Mouse (Mus musculus): ENCODE data around the gene Ptf1a. TPM values are rescaled to one million over a fixed set of nuclear protein-coding genes. Genes with fewer than 3 reads are reported as not detected.

Ptf1a gene
- 0.51 and 0.77 TPM in 2 replicates for polyA plus RNA-seq (2014; fragmentation: Nextera tagmentation; extraction: Ambion mirVana)

GRCm38 (mm10) chr2:19444931-19445831, at the start of gene Ptf1a:
Ptf1a (plus strand) TSS chr2:19445663.
- DNase-seq (ENCODE audit: low spot score) (no peak), ATAC-seq (ENCODE audit: low FRiP score) (peak; percentile 65)
- H3K4me3 ChIP-seq (replicated peaks; ENCODE audit: low read length), result peak within 1 kb of the TSS; percentile 39
- 0 out of 2 replicates have a peak within 1 kb of the TSS, but pooled peaks have one; percentile 28 for H3K9ac ChIP-seq
- H3K27ac ChIP-seq, result no peak within 1 kb of the TSS
- H3K36me3 ChIP-seq (replicated peaks; ENCODE audit: control insufficient read depth, insufficient read depth), result no peaks in the 10 kb centered on the region
- WGBS, result under 1% methylated on average over 50 of the region's 53 CpGs
- peaks cover 19% of the 10 kb centered on the region for H3K4me1 ChIP-seq (replicated peaks; ENCODE audit: control insufficient read depth, insufficient read depth, low read length)
- no peaks in the 10 kb centered on the region for H3K9me3 ChIP-seq (ENCODE audit: control insufficient read depth, low read length)
- peaks cover 97% of the 10 kb centered on the region for H3K27me3 ChIP-seq (ENCODE audit: control insufficient read depth, insufficient read depth, low read length)
- peak within 1 kb of the TSS; percentile 69 for H3K4me2 ChIP-seq (replicated peaks)

DNA sequence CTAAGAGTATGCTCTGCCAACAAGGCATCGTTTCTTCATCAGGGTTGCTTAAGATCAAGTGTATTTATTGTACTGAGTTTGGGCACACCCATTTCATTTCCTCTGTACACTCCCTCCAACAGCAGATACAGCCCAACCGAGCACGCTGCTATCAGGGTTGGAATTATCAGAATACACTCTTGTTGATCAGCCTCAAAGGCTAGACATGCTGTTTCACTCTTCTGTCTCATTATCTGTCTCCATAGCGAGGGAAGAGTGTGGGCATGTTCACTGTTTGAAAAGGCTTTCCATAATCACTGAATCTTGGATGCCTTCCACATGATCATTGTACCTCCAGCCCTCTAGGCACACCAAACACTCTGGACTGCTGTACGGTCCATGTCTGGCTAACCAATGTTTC, 40.1 kb upstream of the Ptf1a start:
- Histone ChIP-seq H3K36me3 (replicated peaks; ENCODE audit: control insufficient read depth, insufficient read depth) (no peaks in the 10 kb centered on the region), H3K27me3 (ENCODE audit: control insufficient read depth, insufficient read depth, low read length) (no peaks in the 10 kb centered on the region), H3K4me1 (replicated peaks; ENCODE audit: control insufficient read depth, insufficient read depth, low read length) (no peaks in the 10 kb centered on the region), H3K4me3 (replicated peaks; ENCODE audit: low read length) (no peak overlapping the region), H3K9ac (no peak overlapping the region), H3K27ac (no peak overlapping the region), H3K9me3 (ENCODE audit: control insufficient read depth, low read length) (no peaks in the 10 kb centered on the region), H3K4me2 (replicated peaks) (no peak overlapping the region)
- DNase-seq (ENCODE audit: low spot score) (no peak), ATAC-seq (ENCODE audit: low FRiP score) (no peak)
- WGBS, result 80% methylated on average over 5 of the region's 5 CpGs

DNA sequence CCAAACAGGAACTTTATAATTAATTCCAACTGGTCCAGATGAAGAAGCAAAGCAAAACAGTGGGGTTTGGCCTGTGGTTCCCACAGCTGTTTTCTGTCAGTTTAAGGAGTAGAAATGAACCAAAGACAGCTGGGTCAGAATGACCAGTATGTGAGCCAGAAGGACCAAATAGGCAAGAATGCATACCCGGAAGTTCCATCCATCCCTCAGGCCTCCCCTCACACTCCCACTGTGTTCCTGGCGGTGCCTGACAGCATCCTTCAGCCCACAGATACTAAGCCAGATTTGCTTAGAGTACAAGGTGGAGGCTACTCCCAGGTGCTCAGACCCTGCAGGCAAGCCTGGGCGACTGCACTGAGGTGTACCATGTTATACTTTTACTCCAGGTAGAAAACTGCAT, 38.9 kb upstream of the Ptf1a start:
- 79% methylated on average over 3 of the region's 3 CpGs for WGBS
- no peak overlapping the region for H3K27ac ChIP-seq
- no peaks in the 10 kb centered on the region for H3K9me3 ChIP-seq (ENCODE audit: control insufficient read depth, low read length)
- no peak overlapping the region for H3K4me2 ChIP-seq (replicated peaks)
- no peaks in the 10 kb centered on the region for H3K36me3 ChIP-seq (replicated peaks; ENCODE audit: control insufficient read depth, insufficient read depth)
- H3K27me3 ChIP-seq (ENCODE audit: control insufficient read depth, insufficient read depth, low read length), result no peaks in the 10 kb centered on the region
- H3K4me3 ChIP-seq (replicated peaks; ENCODE audit: low read length), result no peak overlapping the region
- no peak for ATAC-seq (ENCODE audit: low FRiP score)
- H3K9ac ChIP-seq, result no peak overlapping the region
- no peak for DNase-seq (ENCODE audit: low spot score)
- H3K4me1 ChIP-seq (replicated peaks; ENCODE audit: control insufficient read depth, insufficient read depth, low read length), result no peaks in the 10 kb centered on the region

- Histone ChIP-seq H3K27ac (no peak overlapping the region), H3K4me1 (replicated peaks; ENCODE audit: control insufficient read depth, insufficient read depth, low read length) (no peaks in the 10 kb centered on the region), H3K4me2 (replicated peaks) (peak overlapping the region; percentile 62), H3K27me3 (ENCODE audit: control insufficient read depth, insufficient read depth, low read length) (0 out of 2 replicates have a peak, but pooled peaks cover 6% of the 10 kb centered on the region), H3K9me3 (ENCODE audit: control insufficient read depth, low read length) (no peaks in the 10 kb centered on the region), H3K36me3 (replicated peaks; ENCODE audit: control insufficient read depth, insufficient read depth) (no peaks in the 10 kb centered on the region), H3K4me3 (replicated peaks; ENCODE audit: low read length) (peak overlapping the region; percentile 23), H3K9ac (peak overlapping the region; percentile 30; the same call in 1 of the 2 replicates)
- DNase-seq (ENCODE audit: low spot score) (peak; percentile 84), ATAC-seq (ENCODE audit: low FRiP score) (peak; percentile 67; the same call in 1 of the 2 replicates)
- WGBS, result 20% methylated on average over 19 of the region's 19 CpGs
These were observed 31.1 kb upstream of the Ptf1a start for GRCm38 (mm10) chr2:19414222-19414965.

- ATAC-seq (ENCODE audit: low FRiP score), result peak; percentile 61; the same call in 1 of the 2 replicates
- Histone ChIP-seq H3K9ac (peak overlapping the region; percentile 30; the same call in 1 of the 2 replicates), H3K4me2 (replicated peaks) (peak overlapping the region; percentile 62), H3K4me3 (replicated peaks; ENCODE audit: low read length) (peak overlapping the region; percentile 23), H3K27me3 (ENCODE audit: control insufficient read depth, insufficient read depth, low read length) (0 out of 2 replicates have a peak, but pooled peaks cover 6% of the 10 kb centered on the region), H3K36me3 (replicated peaks; ENCODE audit: control insufficient read depth, insufficient read depth) (no peaks in the 10 kb centered on the region), H3K9me3 (ENCODE audit: control insufficient read depth, low read length) (no peaks in the 10 kb centered on the region), H3K4me1 (replicated peaks; ENCODE audit: control insufficient read depth, insufficient read depth, low read length) (no peaks in the 10 kb centered on the region), H3K27ac (no peak overlapping the region)
- DNase-seq (ENCODE audit: low spot score), result peak; percentile 98
- 3% methylated on average over 6 of the region's 6 CpGs for WGBS
These were observed 30.4 kb upstream of the Ptf1a start for GRCm38 (mm10) chr2:19415063-19415521.

DNA sequence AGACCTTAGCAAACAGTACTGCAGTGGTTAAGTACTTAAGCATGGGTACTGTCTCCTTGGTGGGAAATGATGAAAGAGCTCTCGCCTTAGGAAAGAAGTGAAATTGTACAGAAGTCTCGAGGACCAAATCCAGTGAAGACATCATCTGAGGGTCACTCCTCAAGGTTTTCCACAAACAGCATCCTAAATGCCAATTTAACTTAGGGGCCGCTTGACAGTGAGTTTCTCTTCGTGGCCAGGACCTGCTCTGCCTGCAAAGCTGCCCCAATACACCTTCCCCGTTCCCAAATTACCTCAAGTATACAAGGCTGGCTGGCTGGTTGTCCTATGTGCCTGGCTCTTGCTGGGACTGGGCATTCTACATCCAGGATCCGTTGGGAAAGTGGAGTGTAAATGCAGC, 29.4 kb upstream of the Ptf1a start:
- no peak overlapping the region for H3K4me3 ChIP-seq (replicated peaks; ENCODE audit: low read length)
- H3K27me3 ChIP-seq (ENCODE audit: control insufficient read depth, insufficient read depth, low read length), result 0 out of 2 replicates have a peak, but pooled peaks cover 7% of the 10 kb centered on the region
- ATAC-seq (ENCODE audit: low FRiP score) (no peak), DNase-seq (ENCODE audit: low spot score) (no peak)
- WGBS, result 77% methylated on average over 6 of the region's 6 CpGs
- H3K9me3 ChIP-seq (ENCODE audit: control insufficient read depth, low read length), result no peaks in the 10 kb centered on the region
- no peak overlapping the region for H3K9ac ChIP-seq
- no peak overlapping the region for H3K27ac ChIP-seq
- H3K4me1 ChIP-seq (replicated peaks; ENCODE audit: control insufficient read depth, insufficient read depth, low read length), result no peaks in the 10 kb centered on the region
- H3K4me2 ChIP-seq (replicated peaks), result no peak overlapping the region
- H3K36me3 ChIP-seq (replicated peaks; ENCODE audit: control insufficient read depth, insufficient read depth), result no peaks in the 10 kb centered on the region

- no peak for DNase-seq (ENCODE audit: low spot score)
- 64% methylated on average over 1 of the region's 1 CpGs for WGBS
These were observed 25.6 kb upstream of the Ptf1a start for GRCm38 (mm10) chr2:19419686-19420345.

DNA sequence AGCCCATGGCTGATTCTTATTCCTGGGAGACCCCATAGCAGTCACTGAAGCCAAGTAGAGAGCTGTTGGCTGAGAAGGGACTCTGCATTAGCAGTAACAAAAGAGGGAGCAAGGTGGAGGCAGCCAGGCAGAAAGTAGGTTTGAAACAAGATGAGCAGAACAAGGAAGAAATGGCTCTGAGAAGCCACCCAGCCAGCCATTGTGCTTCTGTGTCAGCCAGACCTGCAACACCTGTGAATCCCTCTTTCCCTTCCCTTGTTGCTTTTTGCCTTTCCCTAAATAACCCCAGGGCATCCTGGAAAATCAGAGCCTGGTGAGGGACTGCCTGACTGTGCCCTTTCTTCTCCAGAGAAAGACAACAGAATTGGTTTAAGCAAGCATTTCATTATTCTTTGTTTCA, 23.2 kb upstream of the Ptf1a start:
- Histone ChIP-seq H3K27me3 (ENCODE audit: control insufficient read depth, insufficient read depth, low read length) (peaks cover 53% of the 10 kb centered on the region), H3K4me1 (replicated peaks; ENCODE audit: control insufficient read depth, insufficient read depth, low read length) (no peaks in the 10 kb centered on the region), H3K9ac (no peak overlapping the region), H3K36me3 (replicated peaks; ENCODE audit: control insufficient read depth, insufficient read depth) (no peaks in the 10 kb centered on the region), H3K4me2 (replicated peaks) (no peak overlapping the region), H3K4me3 (replicated peaks; ENCODE audit: low read length) (no peak overlapping the region), H3K9me3 (ENCODE audit: control insufficient read depth, low read length) (no peaks in the 10 kb centered on the region), H3K27ac (no peak overlapping the region)
- DNase-seq (ENCODE audit: low spot score) (no peak), ATAC-seq (ENCODE audit: low FRiP score) (no peak)

More at GRCm38 (mm10) chr2:19419686-19420345, 25.6 kb upstream of the Ptf1a start:
- no peak overlapping the region for H3K4me2 ChIP-seq (replicated peaks)
- no peak for ATAC-seq (ENCODE audit: low FRiP score)
- H3K9ac ChIP-seq, result no peak overlapping the region
- no peaks in the 10 kb centered on the region for H3K4me1 ChIP-seq (replicated peaks; ENCODE audit: control insufficient read depth, insufficient read depth, low read length)
- H3K27me3 ChIP-seq (ENCODE audit: control insufficient read depth, insufficient read depth, low read length), result peaks cover 37% of the 10 kb centered on the region
- H3K36me3 ChIP-seq (replicated peaks; ENCODE audit: control insufficient read depth, insufficient read depth), result no peaks in the 10 kb centered on the region
- H3K9me3 ChIP-seq (ENCODE audit: control insufficient read depth, low read length), result no peaks in the 10 kb centered on the region
- H3K27ac ChIP-seq, result no peak overlapping the region
- no peak overlapping the region for H3K4me3 ChIP-seq (replicated peaks; ENCODE audit: low read length)

Measured in hindbrain, embryonic 14.5 days (tissue).